ENCODE assay signal across 16 mouse cellular contexts in genomic region chr10:27994376-27995034, GRCm38 (mm10).
"Had no signal": no experiment of that assay in that cellular context is flagged by ENCODE, and none has a peak within 500 bp of the region (broad histone marks: within the 10 kb centered on the region; RNA-seq: fewer than 3 reads in every experiment).

No protein-coding gene starts in this region.

- H3K9me3 ChIP-seq: lung, embryonic 15.5 days; megakaryocyte, embryonic 14.5 days; midbrain, embryonic 13.5 days; midbrain, embryonic 15.5 days; neural tube, embryonic 12.5 days; stomach, embryonic 15.5 days had no signal

- H3K9ac ChIP-seq: liver, postnatal 0 days; lung, embryonic 15.5 days; midbrain, embryonic 13.5 days; midbrain, embryonic 15.5 days; neural tube, embryonic 12.5 days; stomach, embryonic 15.5 days had no signal

- H3K4me1 ChIP-seq: lung, embryonic 15.5 days; megakaryocyte, embryonic 14.5 days; neural tube, embryonic 12.5 days; stomach, embryonic 15.5 days had no signal

- H3K27me3 ChIP-seq: lung, embryonic 15.5 days; megakaryocyte, embryonic 14.5 days; midbrain, embryonic 13.5 days; midbrain, embryonic 15.5 days; neural tube, embryonic 12.5 days; stomach, embryonic 15.5 days had no signal

- ATAC-seq: liver, postnatal 0 days; lung, postnatal 0 days; midbrain, embryonic 13.5 days; midbrain, embryonic 15.5 days had no signal

- DNase-seq: liver, postnatal 0 days; lung, adult 2 months; lung, postnatal 4 days; right cerebral cortex, postnatal 14 days; thymus, adult 2 months; thymus, postnatal 25 days; thymus, postnatal 4 days had no signal

- H3K4me2 ChIP-seq: lung, embryonic 15.5 days; midbrain, embryonic 11.5 days; midbrain, embryonic 13.5 days; midbrain, embryonic 15.5 days; neural tube, embryonic 12.5 days; stomach, embryonic 15.5 days had no signal

- H3K36me3 ChIP-seq: lung, embryonic 15.5 days; midbrain, embryonic 13.5 days; midbrain, embryonic 15.5 days; neural tube, embryonic 12.5 days; stomach, embryonic 15.5 days had no signal

- H3K4me3 ChIP-seq: lung, embryonic 15.5 days; megakaryocyte, embryonic 14.5 days; midbrain, embryonic 13.5 days; midbrain, embryonic 15.5 days; neural tube, embryonic 12.5 days; stomach, embryonic 15.5 days had no signal

- H3K27ac ChIP-seq: lung, embryonic 15.5 days; midbrain, embryonic 13.5 days; midbrain, embryonic 15.5 days; neural tube, embryonic 12.5 days; stomach, embryonic 15.5 days; stomach, postnatal 0 days had no signal
